In genomic region chr5:142924336-142924959, GRCm38 (mm10) we compare ENCODE assay signal across 23 mouse cellular contexts. TPM values are rescaled to one million over a fixed set of nuclear protein-coding genes. Genes with fewer than 3 reads are reported as not detected.
DNase-seq lines count a peak whose midpoint lies in the region; ATAC-seq and TF ChIP-seq lines count a peak whose summit lies in the region.
"Had no signal": no experiment of that assay in that cellular context is flagged by ENCODE, and none has a peak within 500 bp of the region (broad histone marks: within the 10 kb centered on the region; RNA-seq: fewer than 3 reads in every experiment).

No protein-coding gene starts in this region.

- TF ChIP-seq EP300 in CH12.LX (IDR thresholded peaks at IDR 0.05; ENCODE audit: low read length) = no peak

- H3K4me2 ChIP-seq in CH12.LX (ENCODE audit: insufficient read depth, low read depth, poor library complexity, severe bottlenecking) = no peak overlapping the region
- no peak overlapping the region for H3K4me2 ChIP-seq in intestine, embryonic 16.5 days (ENCODE audit: low read depth, low read length)
- H3K4me2 ChIP-seq: heart, embryonic 11.5 days; hindbrain, embryonic 12.5 days; limb, embryonic 15.5 days; lung, embryonic 14.5 days; midbrain, embryonic 12.5 days had no signal

- in situ Hi-C loops in CH12.LX (cut with MboI; ENCODE audit: low pct_ligation_motif_present, low pct_unique_long_range_greater_than_20kb, low sequenced_read_pairs) = no loop called here
- in situ Hi-C loops in ES-E14 (cut with MboI; ENCODE audit: low sequenced_read_pairs in 2 of 2, unreplicated experiment in 2 of 2) = no loop called here

- TF ChIP-seq CTCF in CH12.LX (conservative IDR thresholded peaks at IDR 0.05 in 1 of 2, IDR thresholded peaks at IDR 0.05 in 1 of 2; ENCODE audit: low read depth in 2 of 2, low read length in 2 of 2) = no peak

- no peaks in the 10 kb centered on the region for H3K36me3 ChIP-seq in heart, embryonic 10.5 days
- H3K36me3 ChIP-seq in CH12.LX (replicated peaks in 1 of 2; ENCODE audit: control insufficient read depth in 1 of 2, insufficient read depth in 1 of 2, low read length in 1 of 2) (no peaks in the 10 kb centered on the region), ES-E14 (ENCODE audit: control insufficient read depth, insufficient read depth, low read length, poor library complexity, severe bottlenecking) (no peaks in the 10 kb centered on the region)
- H3K36me3 ChIP-seq in intestine, embryonic 16.5 days (ENCODE audit: control insufficient read depth, insufficient read depth, low read length) = no peaks in the 10 kb centered on the region
- H3K36me3 ChIP-seq: embryonic facial prominence, embryonic 10.5 days; hindbrain, embryonic 12.5 days; limb, embryonic 15.5 days; midbrain, embryonic 12.5 days had no signal

- peak overlapping the region; percentile 95 for H3K27ac ChIP-seq in heart, embryonic 10.5 days
- H3K27ac ChIP-seq in CH12.LX (ENCODE audit: insufficient read depth, low read depth) (no peak overlapping the region), ES-E14 (ENCODE audit: insufficient read depth, low read depth, low read length, poor library complexity, severe bottlenecking) (peak overlapping the region; percentile 97)
- H3K27ac ChIP-seq in intestine, embryonic 16.5 days (ENCODE audit: low read length) = peak overlapping the region; percentile 91
- H3K27ac ChIP-seq: embryonic facial prominence, embryonic 10.5 days; hindbrain, embryonic 12.5 days; limb, embryonic 15.5 days; midbrain, embryonic 12.5 days had no signal

- no peak for TF ChIP-seq POLR2A in CH12.LX (IDR thresholded peaks at IDR 0.05; ENCODE audit: low read depth, low read length)

- no peak for TF ChIP-seq RAD21 in CH12.LX (IDR thresholded peaks at IDR 0.05; ENCODE audit: low read depth, low read length)

- ATAC-seq in intestine, embryonic 16.5 days = peak; percentile 65
- ATAC-seq: CD4-positive, CD25-positive, alpha-beta regulatory T cell, adult 4 months had no signal

- dilution Hi-C loops in CH12.LX (cut with MboI; ENCODE audit: extremely low pct_ligation_motif_present, extremely low pct_unique_long_range_greater_than_20kb, low sequenced_read_pairs) = no loop called here

- WGBS in heart, embryonic 10.5 days = 74% methylated on average over 12 of the region's 12 CpGs
- WGBS in intestine, embryonic 16.5 days = 61% methylated on average over 12 of the region's 12 CpGs

- no peaks in the 10 kb centered on the region for H3K79me2 ChIP-seq in CH12.LX (replicated peaks; ENCODE audit: control insufficient read depth, extremely low read depth, insufficient read depth, poor library complexity, severe bottlenecking)

- H3K9me3 ChIP-seq in heart, embryonic 10.5 days = no peaks in the 10 kb centered on the region
- H3K9me3 ChIP-seq in CH12.LX (replicated peaks; ENCODE audit: low read length) (peaks cover 4% of the 10 kb centered on the region), ES-E14 (ENCODE audit: control insufficient read depth, insufficient read depth, low read depth, low read length) (no peaks in the 10 kb centered on the region)
- H3K9me3 ChIP-seq in intestine, embryonic 16.5 days (ENCODE audit: control insufficient read depth, low read length) = no peaks in the 10 kb centered on the region; the same call in 1 of the 2 replicates
- H3K9me3 ChIP-seq: embryonic facial prominence, embryonic 10.5 days; hindbrain, embryonic 12.5 days; limb, embryonic 15.5 days; midbrain, embryonic 12.5 days had no signal

- no peak for DNase-seq in heart, embryonic 10.5 days (ENCODE audit: low spot score)
- no peak for DNase-seq in heart, adult 8-10 months (ENCODE audit: low spot score)
- DNase-seq in CH12.LX (ENCODE audit: extremely low read depth) (peak; percentile 62), ES-E14 (ENCODE audit: low read depth, low spot score) (peak; percentile 71)
- no peak for DNase-seq in urinary bladder, postnatal 36 days (ENCODE audit: low spot score in 2 of 2)
- DNase-seq in layer of hippocampus, postnatal 25 days (ENCODE audit: extremely low spot score in 1 of 2, low spot score in 1 of 2) = no peak
- DNase-seq in layer of hippocampus, adult 18-20 months (ENCODE audit: low spot score in 2 of 2) = no peak
- DNase-seq: adrenal gland, postnatal 25 days; cerebellum, adult 11 months; cerebellum, adult 9-11 months; gastrocnemius, postnatal 36 days; left cerebral cortex, postnatal 4 days; lung, embryonic 14.5 days; right cerebral cortex, postnatal 14 days; thymus, postnatal 36 days had no signal

- H3K9ac ChIP-seq in CH12.LX (ENCODE audit: insufficient read depth, low read depth) (no peak overlapping the region), ES-E14 (ENCODE audit: insufficient read depth, low read depth, low read length, poor library complexity, severe bottlenecking) (peak overlapping the region; percentile 12; the same call in 1 of the 2 replicates)
- H3K9ac ChIP-seq in intestine, embryonic 16.5 days (ENCODE audit: low read depth, low read length) = no peak overlapping the region
- H3K9ac ChIP-seq: hindbrain, embryonic 12.5 days; limb, embryonic 15.5 days; lung, embryonic 14.5 days; midbrain, embryonic 12.5 days had no signal

- no peaks in the 10 kb centered on the region for H3K27me3 ChIP-seq in heart, embryonic 10.5 days (ENCODE audit: insufficient read depth, poor library complexity, severe bottlenecking)
- no peaks in the 10 kb centered on the region for H3K27me3 ChIP-seq in CH12.LX (replicated peaks)
- H3K27me3 ChIP-seq in intestine, embryonic 16.5 days (replicated peaks; ENCODE audit: control insufficient read depth, insufficient read depth, low read length) = no peaks in the 10 kb centered on the region
- H3K27me3 ChIP-seq: limb, embryonic 15.5 days had no signal

- H3K4me3 ChIP-seq in heart, embryonic 10.5 days = no peak overlapping the region
- no peak overlapping the region for H3K4me3 ChIP-seq in CH12.LX (replicated peaks in 1 of 3; ENCODE audit: low read depth in 2 of 3, low read length in 2 of 3, poor library complexity in 1 of 3)
- H3K4me3 ChIP-seq in ES-E14 (ENCODE audit: insufficient read depth in 1 of 2, low read depth in 1 of 2, low read length in 2 of 2, poor library complexity in 1 of 2, severe bottlenecking in 1 of 2) = peak overlapping the region in 1 of 2 experiments; percentile 36; a peak in 2 of 4 replicates
- H3K4me3 ChIP-seq in intestine, embryonic 16.5 days (ENCODE audit: low read length) = no peak overlapping the region
- H3K4me3 ChIP-seq: embryonic facial prominence, embryonic 10.5 days; hindbrain, embryonic 12.5 days; limb, embryonic 15.5 days; midbrain, embryonic 12.5 days had no signal

- H3K4me1 ChIP-seq in heart, embryonic 10.5 days = peaks cover 73% of the 10 kb centered on the region
- H3K4me1 ChIP-seq in CH12.LX (ENCODE audit: control insufficient read depth in 1 of 2, insufficient read depth in 2 of 2) = peaks cover 16 to 70% of the 10 kb centered on the region in 2 experiments
- peaks cover 7 to 56% of the 10 kb centered on the region in 2 experiments; a peak in 3 of 4 replicates for H3K4me1 ChIP-seq in ES-E14 (ENCODE audit: control insufficient read depth in 2 of 2, insufficient read depth in 2 of 2, low read length in 2 of 2, poor library complexity in 1 of 2)
- H3K4me1 ChIP-seq in intestine, embryonic 16.5 days (ENCODE audit: control insufficient read depth, insufficient read depth, low read length) = peaks cover 52% of the 10 kb centered on the region

TF ChIP-seq in CH12.LX, 34 proteins besides CTCF, POLR2A, EP300 and RAD21:
- TF ChIP-seq ZC3H11A (IDR thresholded peaks at IDR 0.05; ENCODE audit: low read depth, low read length) = no peak

TF ChIP-seq in ES-E14, 5 proteins besides CTCF, POLR2A, EP300 and RAD21:
- TF ChIP-seq HCFC1 (IDR thresholded peaks at IDR 0.05; ENCODE audit: borderline replicate concordance, insufficient read depth, low read length) (no peak), MAFK (IDR thresholded peaks at IDR 0.05; ENCODE audit: insufficient read depth, low read depth, low read length) (no peak), ZNF384 (IDR thresholded peaks at IDR 0.05; ENCODE audit: low read depth, low read length) (no peak), ZC3H11A (IDR thresholded peaks at IDR 0.05; ENCODE audit: borderline replicate concordance, low read depth, low read length) (no peak), CHD2 (IDR thresholded peaks at IDR 0.05; ENCODE audit: low read depth, low read length) (no peak)
TF ChIP-seq in ES-E14: peak in this region for 0.

RNA-seq across cellular contexts. Expression of gene Actb, which starts 17.9 kb away (rescaled TPM):
- 6,505 and 8,921 TPM in 2 replicates for polyA plus RNA-seq in heart, embryonic 10.5 days (2016; fragmentation: Nextera tagmentation; extraction: Ambion mirVana)
- total RNA-seq in heart, adult 8-10 months (2022) = 100 to 1,000 TPM; 461 to 845 (median 654) TPM
- total RNA-seq in CH12.LX (2012; rRNA removed) (4,756 and 5,246 TPM in 2 replicates), CH12.LX (2014; rRNA removed) (3,882 and 4,152 TPM in 2 replicates), ES-E14 (2012; rRNA removed) (3,755 and 4,692 TPM in 2 replicates)
- polyA plus RNA-seq in CH12.LX (2012; ENCODE audit: insufficient read length, low read depth) = 3,023 and 5,048 TPM in 2 replicates
- polyA plus RNA-seq in intestine, embryonic 16.5 days (2015; fragmentation: Nextera tagmentation; extraction: Ambion mirVana) = 14,111 and 16,287 TPM in 2 replicates
- 1,000 to 10,000 TPM; 3,553 to 3,743 TPM for total RNA-seq in layer of hippocampus, postnatal 25 days (2021)
- 1,000 to 10,000 TPM; 3,167 to 3,215 TPM for total RNA-seq in layer of hippocampus, adult 18-20 months (2021)

RNA-seq across cellular contexts. Expression of gene Fbxl18, which starts 29.2 kb away (rescaled TPM):
- 13.4 and 14.6 TPM in 2 replicates for polyA plus RNA-seq in heart, embryonic 10.5 days (2016; fragmentation: Nextera tagmentation; extraction: Ambion mirVana)
- total RNA-seq in heart, adult 8-10 months (2022) = 1 to 10 TPM; 3.7 to 5.2 (median 4.7) TPM
- total RNA-seq in CH12.LX (2012; rRNA removed) (5.0 and 6.4 TPM in 2 replicates), CH12.LX (2014; rRNA removed) (2.3 and 3.7 TPM in 2 replicates), ES-E14 (2012; rRNA removed) (20.1 and 27.1 TPM in 2 replicates)
- polyA plus RNA-seq in CH12.LX (2012; ENCODE audit: insufficient read length, low read depth) = 5.0 and 5.5 TPM in 2 replicates
- 7.7 and 10.3 TPM in 2 replicates for polyA plus RNA-seq in intestine, embryonic 16.5 days (2015; fragmentation: Nextera tagmentation; extraction: Ambion mirVana)
- total RNA-seq in layer of hippocampus, postnatal 25 days (2021) = 10 to 100 TPM; 37.4 to 40.0 TPM
- total RNA-seq in layer of hippocampus, adult 18-20 months (2021) = 10 to 100 TPM; 33.9 to 37.6 TPM

RNA-seq across cellular contexts. Expression of gene Fscn1, which starts 35.7 kb away (rescaled TPM):
- polyA plus RNA-seq in heart, embryonic 10.5 days (2016; fragmentation: Nextera tagmentation; extraction: Ambion mirVana) = 254 and 329 TPM in 2 replicates
- 10 to 100 TPM in 3 of 4 experiments, 1 to 10 TPM in 1; 9.9 to 28.6 (median 23.6) TPM for total RNA-seq in heart, adult 8-10 months (2022)
- 51.7 and 65.3 TPM in 2 replicates for total RNA-seq in CH12.LX (2012; rRNA removed)
- 18.2 and 19.7 TPM in 2 replicates for total RNA-seq in CH12.LX (2014; rRNA removed)
- polyA plus RNA-seq in CH12.LX (2012; ENCODE audit: insufficient read length, low read depth) = 70.4 and 75.7 TPM in 2 replicates
- 161 and 310 TPM in 2 replicates for total RNA-seq in ES-E14 (2012; rRNA removed)
- 120 and 129 TPM in 2 replicates for polyA plus RNA-seq in intestine, embryonic 16.5 days (2015; fragmentation: Nextera tagmentation; extraction: Ambion mirVana)
- 100 to 1,000 TPM; 229 to 232 TPM for total RNA-seq in layer of hippocampus, postnatal 25 days (2021)
- total RNA-seq in layer of hippocampus, adult 18-20 months (2021) = 100 to 1,000 TPM; 165 to 188 TPM
- total RNA-seq: monocyte, adult 5-6 weeks had no signal

Comparison
In these comparisons a context has a peak if more than half of its experiments do, and no peak if none do; other contexts are left out.
1. DNase-seq: peak in CH12.LX (single experiment) and ES-E14 (single experiment); none in heart, embryonic 10.5 days (single experiment), heart, adult 8-10 months (single experiment), urinary bladder, postnatal 36 days (0 of 2), layer of hippocampus, postnatal 25 days (0 of 2) and layer of hippocampus, adult 18-20 months (0 of 2).